Mouse (Mus musculus) lung, embryonic 14.5 days (tissue): ENCODE measurements around the gene Gm20721. TPM values are rescaled to one million over a fixed set of nuclear protein-coding genes. Genes with fewer than 3 reads are reported as not detected.

Experiments
- ATAC-seq: fragments of 200-750 bp; cut with Nextera tagmentation; 2 replicates; pipeline ENCODE4 v1.8.0; 2017; ENCODE audit warnings: mild to moderate bottlenecking, moderate TSS enrichment, moderate library complexity; ENCODE audit not compliant: insufficient read depth
- DNase-seq: peaks from one replicate; pipeline ENCODE4 v3.0.0-alpha.2; 2015
- H3K27ac ChIP-seq: fragments of 300-500 bp; sonication (generic); 2 replicates; pipeline ENCODE4 v1.5.1; 2014; ENCODE audit warnings: low read depth, mild to moderate bottlenecking, moderate library complexity
- H3K27me3 ChIP-seq: fragments of 300-500 bp; sonication (generic); 2 replicates; pipeline ENCODE4 v1.6.1; 2014; ENCODE audit warnings: low read length, control low read depth; ENCODE audit not compliant: insufficient read depth
- H3K36me3 ChIP-seq: fragments of 300-500 bp; sonication (generic); 2 replicates; pipeline ENCODE4 v1.6.1; 2014; ENCODE audit warnings: control low read depth; ENCODE audit not compliant: insufficient read depth
- H3K4me1 ChIP-seq: fragments of 300-500 bp; sonication (generic); 2 replicates; pipeline ENCODE4 v1.6.1; 2014; ENCODE audit warnings: antibody characterized with exemption, control low read depth; ENCODE audit not compliant: insufficient read depth
- H3K4me2 ChIP-seq: fragments of 300-500 bp; sonication (generic); 2 replicates; pipeline ENCODE4 v1.6.1; 2014; ENCODE audit warnings: mild to moderate bottlenecking
- H3K4me3 ChIP-seq: fragments of 300-500 bp; sonication (generic); 2 replicates; pipeline ENCODE4 v1.5.1; 2014; ENCODE audit warnings: low read depth, low read length
- H3K9ac ChIP-seq: fragments of 300-500 bp; sonication (generic); 2 replicates; pipeline ENCODE4 v1.6.1; 2014
- H3K9me3 ChIP-seq: fragments of 300-500 bp; sonication (generic); 2 replicates; pipeline ENCODE4 v1.6.1; 2016; ENCODE audit warnings: low read depth, low read length, control low read depth
- CTCF ChIP-seq: IDR thresholded peaks from 2 replicates; pipeline ENCODE4 v1.5.1; 2016; ENCODE audit warnings: antibody characterized with exemption, low read depth
- WGBS: fragments of 180-500 bp; shearing (Covaris S2); extraction: QIAGEN DNeasy Blood & Tissue Kit; methylation state at CpG from one replicate; pipeline ENCODE4 v1.1.7; 2014; 5-methylcytosine and 5-hydroxymethylcytosine counted together
- polyA plus RNA-seq: library from polyadenylated mRNA; unstranded; fragments of >200 nt; fragmentation: Nextera tagmentation; extraction: Ambion mirVana; gene quantifications from 2 replicates; pipeline ENCODE4 v1.2.1, GENCODE M21; 2014

Gm20721 gene
- polyA plus RNA-seq, 1 experiment from 2014 or later = 11.3 TPM

DNA sequence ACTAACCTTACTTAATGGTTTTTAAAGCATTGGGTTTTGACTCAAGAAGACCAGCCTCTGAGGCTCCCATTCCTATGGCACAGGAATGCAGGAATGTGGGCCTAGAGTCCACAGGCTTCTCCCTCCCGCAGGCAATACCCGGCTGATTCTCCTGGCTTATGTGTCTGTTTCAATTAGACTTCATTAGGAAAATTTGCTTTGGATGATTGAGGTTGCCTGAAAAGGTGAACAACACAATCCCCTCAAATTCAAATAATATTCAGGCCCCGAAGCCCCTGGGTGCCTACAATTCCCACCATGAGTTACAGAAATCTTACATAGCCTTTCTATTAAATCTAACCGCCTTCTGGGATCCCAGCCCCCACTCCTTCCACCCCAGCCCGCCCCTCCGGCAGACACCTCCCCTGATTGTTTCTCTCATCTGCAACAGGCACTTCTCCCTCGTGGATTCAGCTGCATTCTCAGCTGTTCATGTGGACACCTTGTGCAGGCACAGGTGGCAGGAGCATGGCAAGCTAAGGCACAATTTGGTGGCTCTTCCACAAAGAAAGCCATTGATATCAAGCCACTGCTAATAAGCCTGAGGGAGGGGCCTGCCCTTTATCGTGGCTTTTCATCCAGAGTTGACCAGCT is 55.4 kb downstream of the Gm20721 start:
- WGBS = 57% methylated on average over 8 of the region's 8 CpGs

DNA sequence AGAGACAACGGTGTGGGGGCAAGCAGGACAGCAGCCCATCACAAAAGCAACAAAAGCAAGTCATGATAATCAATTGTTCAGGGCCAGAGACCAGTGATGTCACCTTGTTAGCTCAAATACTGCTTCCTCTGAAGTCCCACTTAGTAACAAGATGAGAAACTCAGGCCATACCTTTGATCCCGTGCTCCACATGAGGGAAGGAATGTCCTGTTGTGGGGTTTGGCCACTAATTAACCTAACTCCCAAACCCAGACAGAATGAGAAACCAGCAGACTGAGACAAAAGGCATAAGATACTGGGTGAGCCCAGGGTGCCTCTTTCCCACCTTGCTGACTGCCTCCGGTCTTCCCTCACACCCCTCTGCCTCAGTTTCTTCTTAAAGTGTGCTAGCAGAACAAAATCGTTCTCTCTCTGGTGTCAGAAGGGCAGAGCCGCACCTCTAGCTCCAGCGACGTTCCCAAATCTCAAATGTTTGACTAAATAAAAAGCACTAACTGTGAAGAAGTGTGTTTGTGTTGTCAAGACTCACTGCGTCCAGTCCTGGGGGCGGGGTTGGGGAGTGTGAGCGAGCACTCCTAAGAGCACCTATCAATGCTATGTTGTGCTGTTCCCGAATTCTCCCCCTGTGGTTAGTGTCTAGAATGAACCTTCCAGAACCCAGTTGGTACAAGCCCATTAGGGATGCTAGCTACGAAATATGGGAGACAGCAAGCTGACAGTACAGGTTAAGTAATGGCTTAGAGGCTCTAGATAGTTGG is 57.7 kb downstream of the Gm20721 start:
- WGBS = 41% methylated on average over 12 of the region's 12 CpGs
- ATAC-seq = no peak
- no peak overlapping the region for H3K9ac ChIP-seq
- peaks cover 30% of the 10 kb centered on the region for H3K9me3 ChIP-seq
- H3K27me3 ChIP-seq = peaks cover 43% of the 10 kb centered on the region
- H3K36me3 ChIP-seq = peaks cover 58% of the 10 kb centered on the region
- H3K4me2 ChIP-seq = no peak overlapping the region
- TF ChIP-seq CTCF = no peak
- H3K4me3 ChIP-seq = no peak overlapping the region
- no peak overlapping the region for H3K27ac ChIP-seq
- 0 out of 2 replicates have a peak, but pooled peaks cover 4% of the 10 kb centered on the region for H3K4me1 ChIP-seq
- no peak for DNase-seq

More for the DNA sequence above, 55.4 kb downstream of the Gm20721 start:
- Histone ChIP-seq H3K4me2 (peak overlapping the region; percentile 72), H3K36me3 (peaks cover 35% of the 10 kb centered on the region), H3K9me3 (peaks cover 27% of the 10 kb centered on the region; the same call in 1 of the 2 replicates), H3K27ac (no peak overlapping the region), H3K4me1 (0 out of 2 replicates have a peak, but pooled peaks cover 4% of the 10 kb centered on the region), H3K9ac (peak overlapping the region; percentile 13; the same call in 1 of the 2 replicates), H3K4me3 (peak overlapping the region; percentile 35; the same call in 1 of the 2 replicates), H3K27me3 (peaks cover 23% of the 10 kb centered on the region)
- no peak for ATAC-seq
- no peak for TF ChIP-seq CTCF
- DNase-seq = no peak

DNA sequence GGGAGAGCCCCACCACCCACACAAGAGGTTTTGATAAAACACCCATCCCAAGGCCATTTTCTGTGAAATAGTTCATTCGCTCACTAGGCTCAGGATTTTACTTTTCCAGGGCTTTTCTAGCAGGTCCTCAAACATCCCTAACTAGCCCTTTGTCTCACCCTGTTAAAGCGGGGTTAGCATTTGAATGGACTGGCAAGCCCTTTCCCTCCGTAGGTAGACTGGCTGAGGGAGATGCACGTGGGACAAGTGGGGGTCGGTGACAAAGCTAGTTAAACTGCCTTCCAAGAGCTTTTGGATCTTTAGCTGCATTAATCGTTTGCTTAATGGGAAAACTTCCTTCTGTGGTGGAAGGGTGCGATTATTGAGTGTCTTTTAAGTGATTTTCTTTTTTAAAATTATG is 58.6 kb downstream of the Gm20721 start:
- WGBS = 42% methylated on average over 7 of the region's 7 CpGs
- no peak overlapping the region for H3K27ac ChIP-seq
- no peak for TF ChIP-seq CTCF
- H3K36me3 ChIP-seq = peaks cover 65% of the 10 kb centered on the region
- ATAC-seq (no peak), DNase-seq (no peak)
- H3K4me2 ChIP-seq = no peak overlapping the region
- peaks cover 30% of the 10 kb centered on the region for H3K9me3 ChIP-seq
- peaks cover 47% of the 10 kb centered on the region for H3K27me3 ChIP-seq
- H3K4me1 ChIP-seq = no peaks in the 10 kb centered on the region
- no peak overlapping the region for H3K4me3 ChIP-seq
- H3K9ac ChIP-seq = no peak overlapping the region

DNA sequence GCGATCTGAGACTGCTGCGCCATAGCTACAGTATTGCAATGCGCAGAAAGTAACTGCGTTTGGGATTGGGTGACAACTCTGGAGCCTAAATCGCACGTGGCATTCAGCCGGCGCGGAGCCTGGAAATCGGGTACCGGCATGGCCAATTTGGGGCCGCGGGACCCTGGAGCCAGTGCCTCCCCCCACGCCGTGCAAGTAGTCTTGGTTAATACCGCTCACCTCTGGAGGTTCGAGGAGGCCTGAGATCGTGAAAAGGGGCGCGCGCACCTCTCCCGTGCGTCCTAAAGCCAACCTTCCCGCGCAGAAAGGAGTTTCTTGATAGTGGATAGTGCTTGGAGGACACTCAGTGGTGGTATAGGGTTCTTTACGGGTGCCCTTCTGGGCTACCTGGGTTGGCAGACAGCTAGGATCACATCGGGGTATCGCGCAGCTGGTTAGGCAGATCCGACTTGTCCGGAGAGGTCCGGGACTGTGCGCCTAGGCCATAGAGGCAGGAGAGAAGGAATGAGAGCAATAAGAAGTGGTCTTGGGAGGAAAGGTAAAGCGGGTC is 60.5 kb downstream of the Gm20721 start:
- Histone ChIP-seq H3K4me1 (no peaks in the 10 kb centered on the region), H3K36me3 (peaks cover 79% of the 10 kb centered on the region), H3K27me3 (peaks cover 47% of the 10 kb centered on the region), H3K27ac (no peak overlapping the region), H3K4me3 (peak overlapping the region; percentile 29), H3K9ac (no peak overlapping the region), H3K4me2 (no peak overlapping the region), H3K9me3 (peaks cover 30% of the 10 kb centered on the region)
- no peak for DNase-seq
- WGBS = 45% methylated on average over 34 of the region's 34 CpGs
- TF ChIP-seq CTCF = no peak
- ATAC-seq = no peak

DNA sequence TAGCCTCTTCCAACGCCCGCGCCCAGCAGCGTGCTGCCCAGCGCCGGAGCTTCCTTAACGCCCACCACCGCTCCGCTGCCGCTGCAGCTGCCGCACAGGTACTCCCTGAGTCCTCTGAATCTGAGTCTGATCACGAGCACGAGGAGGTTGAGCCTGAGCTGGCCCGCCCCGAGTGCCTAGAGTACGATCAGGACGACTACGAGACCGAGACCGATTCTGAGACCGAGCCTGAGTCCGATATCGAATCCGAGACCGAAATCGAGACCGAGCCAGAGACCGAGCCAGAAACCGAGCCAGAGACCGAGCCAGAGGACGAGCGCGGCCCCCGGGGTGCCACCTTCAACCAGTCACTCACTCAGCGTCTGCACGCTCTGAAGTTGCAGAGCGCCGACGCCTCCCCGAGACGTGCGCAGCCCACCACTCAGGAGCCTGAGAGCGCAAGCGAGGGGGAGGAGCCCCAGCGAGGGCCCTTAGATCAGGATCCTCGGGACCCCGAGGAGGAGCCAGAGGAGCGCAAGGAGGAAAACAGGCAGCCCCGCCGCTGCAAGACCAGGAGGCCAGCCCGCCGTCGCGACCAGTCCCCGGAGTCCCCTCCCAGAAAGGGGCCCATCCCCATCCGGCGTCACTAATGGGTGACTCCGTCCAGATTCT is 61.6 kb downstream of the Gm20721 start:
- H3K4me3 ChIP-seq = peak overlapping the region; percentile 29
- H3K9me3 ChIP-seq = peaks cover 30% of the 10 kb centered on the region
- peaks cover 47% of the 10 kb centered on the region for H3K27me3 ChIP-seq
- ATAC-seq (no peak), DNase-seq (no peak)
- H3K36me3 ChIP-seq = peaks cover 82% of the 10 kb centered on the region
- no peak overlapping the region for H3K27ac ChIP-seq
- no peak for TF ChIP-seq CTCF
- H3K4me1 ChIP-seq = no peaks in the 10 kb centered on the region
- WGBS = 41% methylated on average over 58 of the region's 58 CpGs
- peak overlapping the region; percentile 52 for H3K4me2 ChIP-seq
- no peak overlapping the region; the same call in 1 of the 2 replicates for H3K9ac ChIP-seq

DNA sequence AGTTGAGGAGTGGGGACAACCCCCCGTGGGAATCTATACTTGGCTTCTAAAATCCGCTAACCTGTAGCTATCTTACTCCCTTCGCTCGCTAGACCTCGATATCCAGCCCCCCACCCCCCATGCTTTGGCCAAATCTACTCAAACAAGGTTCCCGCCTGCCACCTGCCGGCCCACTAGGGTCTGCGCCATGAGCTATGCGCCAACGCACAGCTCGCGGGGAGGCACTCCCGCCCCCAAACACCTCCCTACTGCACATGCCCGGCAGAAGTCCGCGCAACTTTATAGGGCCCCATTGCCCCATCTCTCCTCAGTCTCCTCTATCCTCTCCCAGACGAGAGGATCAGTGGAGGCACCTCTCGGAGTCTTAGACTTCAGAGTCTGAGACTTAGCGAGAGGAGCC is 62.5 kb downstream of the Gm20721 start, which contains the start of gene Gnas:
Gnas (plus strand) TSS at position 310 of the 400 bp plus-strand sequence.
- no peak within 1 kb of the TSS for H3K27ac ChIP-seq
- peak within 1 kb of the TSS; percentile 52 for H3K4me2 ChIP-seq
- no peaks in the 10 kb centered on the region for H3K4me1 ChIP-seq
- peaks cover 82% of the 10 kb centered on the region for H3K36me3 ChIP-seq
- peak within 1 kb of the TSS; percentile 29 for H3K4me3 ChIP-seq
- peaks cover 30% of the 10 kb centered on the region for H3K9me3 ChIP-seq
- peak; percentile 63 for DNase-seq
- peak; percentile 47; the same call in 1 of the 2 replicates for ATAC-seq
- H3K9ac ChIP-seq = no peak within 1 kb of the TSS; the same call in 1 of the 2 replicates
- 56% methylated on average over 19 of the region's 19 CpGs for WGBS
- peaks cover 47% of the 10 kb centered on the region for H3K27me3 ChIP-seq
- peak; percentile 72 for TF ChIP-seq CTCF
